Mouse (Mus musculus): ENCODE measurements around the gene Ten1.

Ten1 gene

DNA sequence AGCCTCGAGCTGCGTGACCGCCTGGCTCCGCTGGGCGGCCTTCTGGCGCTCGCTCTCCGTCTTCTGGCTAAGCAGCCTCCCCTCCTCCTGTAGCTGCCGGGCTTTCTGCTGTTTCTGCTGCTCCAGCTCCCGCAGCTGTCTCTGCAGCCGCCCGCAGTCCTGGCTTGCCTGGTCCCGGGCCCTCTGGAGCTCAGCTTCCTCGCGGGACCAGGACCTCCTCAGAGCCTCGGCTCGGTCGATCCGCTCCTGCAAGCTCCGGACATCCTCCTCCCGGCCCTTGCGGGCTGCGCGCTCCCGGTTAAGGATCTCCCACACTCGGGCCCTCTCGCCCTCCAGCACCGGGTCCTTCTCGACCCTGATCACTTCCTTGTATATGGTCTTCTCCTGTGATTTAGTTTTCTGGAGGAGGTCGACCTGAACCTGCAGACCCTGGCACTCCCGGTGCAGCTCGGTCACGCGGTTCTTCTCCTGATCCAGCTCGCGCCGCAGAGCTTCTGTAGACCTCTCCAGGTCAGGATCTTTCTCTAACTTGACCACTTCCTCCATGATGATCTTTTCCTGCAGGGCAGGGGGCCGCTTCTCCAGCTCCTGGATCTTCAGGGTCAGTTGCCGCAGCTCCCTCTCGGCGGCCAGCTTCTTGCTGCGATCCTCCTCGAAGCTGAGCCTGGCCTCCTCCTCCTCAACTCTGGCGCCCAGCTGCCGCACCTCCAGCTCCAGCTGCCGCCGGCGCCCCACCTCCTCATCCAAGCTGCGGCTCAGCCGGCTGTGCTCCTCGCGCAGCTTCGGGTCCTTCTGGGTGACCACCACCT, 23.5 kb downstream of the Ten1 start:
- in situ Hi-C loops (cut with MboI; ENCODE audit: low pct_unique_long_range_greater_than_20kb in 1 of 2, low sequenced_read_pairs in 2 of 2, unreplicated experiment in 1 of 2): loop anchor here (5.0 to 10.0 kb wide), 5 partner anchors 63 to 235 kb away; partner anchors contain the start of genes Exoc7 (in 1 of the 2) and Galr2 (in 1 of the 2)

- in situ Hi-C loops (cut with MboI; ENCODE audit: low pct_unique_long_range_greater_than_20kb in 1 of 2, low sequenced_read_pairs in 2 of 2, unreplicated experiment in 1 of 2): loop anchor here (5.0 to 10.0 kb wide), 5 partner anchors 62 to 235 kb away; partner anchors contain the start of genes Exoc7 (in 1 of the 2) and Galr2 (in 1 of the 2)
Measured at GRCm38 (mm10) chr11:116222740-116223059, 24.0 kb downstream of the Ten1 start.

DNA sequence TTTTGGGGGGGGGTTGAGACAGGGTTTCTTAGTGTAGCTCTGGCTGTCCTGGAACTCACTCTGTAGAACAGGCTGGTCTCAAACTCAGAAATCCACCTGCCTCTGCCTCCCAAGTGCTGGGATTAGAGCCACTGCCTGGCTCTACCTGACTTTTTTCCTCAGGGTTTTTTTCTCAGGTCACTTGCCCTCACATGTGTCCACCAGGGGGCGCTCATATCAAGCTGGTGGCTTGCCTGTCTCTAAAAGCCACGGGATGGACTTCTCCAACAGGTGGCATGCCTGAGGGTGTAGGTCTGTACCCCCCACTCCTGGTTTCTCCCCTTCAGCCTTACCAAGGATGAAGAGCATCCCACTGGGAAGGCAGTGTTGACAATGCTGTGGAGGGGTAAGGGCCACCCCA, 27.8 kb downstream of the Ten1 start:
- in situ Hi-C loops (cut with MboI; ENCODE audit: low pct_unique_long_range_greater_than_20kb in 1 of 2, low sequenced_read_pairs in 2 of 2, unreplicated experiment in 1 of 2): loop anchor here in 1 of 2 experiments (10.0 kb wide), 2 partner anchors 58 to 228 kb away; partner anchors contain the start of gene Galr2

GRCm38 (mm10) chr11:116228699-116229098, 30.0 kb downstream of the Ten1 start:
- in situ Hi-C loops (cut with MboI; ENCODE audit: low pct_unique_long_range_greater_than_20kb in 1 of 2, low sequenced_read_pairs in 2 of 2, unreplicated experiment in 1 of 2): loop anchor here in 1 of 2 experiments (10.0 kb wide), 2 partner anchors 56 to 226 kb away; partner anchors contain the start of gene Galr2

DNA sequence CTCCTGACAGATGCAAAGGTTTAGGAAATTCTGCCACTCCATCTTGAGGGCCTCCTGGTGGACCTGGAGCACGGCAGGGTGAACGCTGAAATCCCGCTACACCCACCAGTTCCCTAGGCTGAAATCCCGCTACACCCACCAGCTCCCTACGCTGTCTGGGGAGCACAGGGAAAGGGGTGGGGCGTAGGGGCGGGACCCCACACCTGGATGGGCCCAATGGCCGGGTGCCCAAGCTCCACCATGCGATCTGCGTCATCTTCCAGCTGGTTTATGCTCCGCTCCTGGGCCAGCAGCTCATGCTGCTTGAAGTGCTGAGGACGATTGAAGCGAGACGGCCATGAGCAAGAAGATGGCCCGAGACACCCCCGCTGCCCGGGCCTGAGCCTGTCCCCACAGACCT, 33.8 kb downstream of the Ten1 start:
- in situ Hi-C loops (cut with MboI; ENCODE audit: low pct_unique_long_range_greater_than_20kb in 1 of 2, low sequenced_read_pairs in 2 of 2, unreplicated experiment in 1 of 2): no loop called here

DNA sequence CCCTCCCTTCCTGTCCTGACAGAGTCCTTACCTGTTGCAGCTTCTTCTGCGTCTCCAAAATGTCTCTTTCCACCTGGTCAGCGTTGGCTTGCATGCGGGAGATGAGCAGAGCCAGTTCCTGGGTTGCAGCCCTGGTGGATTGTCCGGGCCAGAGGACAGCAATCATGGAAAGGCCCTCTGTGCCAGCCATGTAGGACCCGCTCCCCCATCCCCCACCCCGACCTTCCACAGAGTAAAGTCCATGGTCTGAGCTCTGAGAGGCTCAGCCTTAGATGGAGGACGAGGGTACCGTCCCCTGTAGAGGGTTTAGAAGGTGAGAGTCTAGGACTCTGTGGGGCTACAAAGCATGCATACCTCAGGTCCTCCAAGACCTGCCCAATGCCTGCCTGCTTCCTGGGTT, 36.2 kb downstream of the Ten1 start:
- in situ Hi-C loops (cut with MboI; ENCODE audit: low pct_unique_long_range_greater_than_20kb in 1 of 2, low sequenced_read_pairs in 2 of 2, unreplicated experiment in 1 of 2): no loop called here

DNA sequence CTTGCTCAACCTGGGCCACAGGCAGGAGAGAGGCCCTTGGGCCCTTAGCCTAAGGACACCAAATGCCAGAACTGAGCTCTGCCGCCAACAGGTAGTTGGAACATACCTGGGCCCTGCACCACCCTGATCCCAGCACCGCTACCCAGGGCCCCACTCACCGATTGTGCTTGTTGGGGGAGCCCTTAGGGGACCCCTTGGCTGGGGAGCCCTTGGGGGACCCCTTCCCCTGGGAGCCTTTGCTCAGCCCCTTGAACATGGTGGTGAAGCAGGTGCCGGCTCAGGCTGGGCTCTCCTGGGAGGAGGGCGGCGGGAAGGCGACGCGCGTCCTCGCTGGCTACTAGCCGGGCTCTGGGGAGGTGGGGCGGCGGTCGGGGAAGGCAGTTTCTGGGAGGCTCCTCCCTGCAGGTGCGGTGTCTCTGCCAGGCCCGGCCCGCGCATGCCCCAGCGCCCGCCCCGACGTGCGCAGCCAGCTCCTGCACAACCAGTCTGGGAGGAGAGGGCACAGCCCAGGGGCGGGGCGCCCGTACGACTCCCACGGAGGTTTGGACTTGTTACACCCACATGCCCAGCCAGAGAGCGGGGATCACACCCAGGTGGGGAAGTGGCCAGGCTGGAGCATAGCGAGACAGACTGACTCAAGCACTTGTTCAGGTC, 39.2 kb downstream of the Ten1 start, which contains the start of gene Evpl:
TSS of gene Evpl (minus strand) at position 336 of the 654 bp plus-strand sequence.
- in situ Hi-C loops (cut with MboI; ENCODE audit: low pct_unique_long_range_greater_than_20kb in 1 of 2, low sequenced_read_pairs in 2 of 2, unreplicated experiment in 1 of 2): no loop called here

- in situ Hi-C loops (cut with MboI; ENCODE audit: low pct_unique_long_range_greater_than_20kb in 1 of 2, low sequenced_read_pairs in 2 of 2, unreplicated experiment in 1 of 2): no loop called here
Measured at GRCm38 (mm10) chr11:116239797-116240196, 41.1 kb downstream of the Ten1 start.

DNA sequence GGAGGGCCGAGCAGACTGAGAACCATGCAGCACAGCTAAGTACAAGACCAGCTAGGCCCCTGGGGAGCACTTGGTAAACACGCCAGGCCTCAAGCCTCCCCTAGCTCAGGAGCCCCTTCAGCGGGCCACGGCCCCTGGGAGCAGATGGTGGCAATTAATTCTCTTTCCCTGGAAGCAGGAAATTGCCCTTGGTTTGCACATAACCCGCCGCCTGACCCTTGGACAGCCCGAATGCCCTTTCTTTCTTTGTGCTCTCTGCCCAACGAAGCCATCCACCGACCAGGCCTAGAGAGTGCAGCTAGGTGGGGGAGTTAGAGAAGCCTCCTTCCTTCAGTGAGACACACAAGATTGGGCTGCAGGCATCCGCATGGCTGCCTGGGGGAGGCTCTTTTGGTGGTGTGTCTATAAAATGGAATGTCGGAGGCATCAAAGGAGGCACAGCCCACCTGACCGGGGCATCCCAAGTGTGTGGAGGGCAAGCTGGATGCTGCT, 43.1 kb downstream of the Ten1 start:
- in situ Hi-C loops (cut with MboI; ENCODE audit: low pct_unique_long_range_greater_than_20kb in 1 of 2, low sequenced_read_pairs in 2 of 2, unreplicated experiment in 1 of 2): no loop called here

DNA sequence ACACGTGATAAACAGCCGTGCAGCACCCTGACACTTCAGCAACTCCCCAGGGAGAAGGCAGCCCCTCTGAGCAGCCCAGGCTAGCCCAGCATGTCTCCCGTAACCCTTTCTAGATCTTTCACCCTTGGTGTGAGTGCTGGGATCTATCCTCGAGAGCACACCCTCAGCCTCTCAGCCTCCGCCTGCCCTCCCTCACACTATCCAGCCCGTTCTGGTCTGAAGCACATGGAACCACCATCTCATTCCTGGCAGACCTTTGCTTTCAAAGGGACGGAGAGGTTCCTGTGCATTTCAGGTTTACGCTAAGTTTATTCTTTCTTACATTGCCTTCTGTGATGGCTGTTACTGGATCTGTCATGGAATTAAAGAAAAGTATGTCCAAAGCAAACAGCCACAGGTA, 45.9 kb downstream of the Ten1 start:
- in situ Hi-C loops (cut with MboI; ENCODE audit: low pct_unique_long_range_greater_than_20kb in 1 of 2, low sequenced_read_pairs in 2 of 2, unreplicated experiment in 1 of 2): no loop called here

DNA sequence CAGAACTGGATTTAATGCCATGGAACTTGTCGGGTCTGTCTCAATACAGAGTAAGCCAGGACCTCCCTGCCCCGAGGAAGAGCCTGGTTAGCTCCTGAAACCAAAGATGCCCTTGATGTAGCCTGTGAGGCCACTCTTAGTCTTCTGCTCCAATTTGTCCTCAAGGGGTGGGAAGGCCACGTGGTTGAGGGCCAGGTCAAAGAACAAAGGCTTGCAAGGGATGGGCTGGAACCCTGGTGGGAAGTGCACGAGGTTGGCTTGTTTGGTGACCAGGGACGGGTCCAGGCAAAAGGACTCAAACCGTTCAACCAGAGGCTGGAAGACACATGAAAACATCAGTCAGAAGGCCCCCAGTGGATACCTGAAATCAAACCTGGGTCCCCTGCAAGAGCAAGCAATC, 47.0 kb downstream of the Ten1 start:
- in situ Hi-C loops (cut with MboI; ENCODE audit: low pct_unique_long_range_greater_than_20kb in 1 of 2, low sequenced_read_pairs in 2 of 2, unreplicated experiment in 1 of 2): no loop called here

GRCm38 (mm10) chr11:116247502-116248222, 49.0 kb downstream of the Ten1 start:
- in situ Hi-C loops (cut with MboI; ENCODE audit: low pct_unique_long_range_greater_than_20kb in 1 of 2, low sequenced_read_pairs in 2 of 2, unreplicated experiment in 1 of 2): no loop called here

GRCm38 (mm10) chr11:116250898-116251297, 52.2 kb downstream of the Ten1 start:
- in situ Hi-C loops (cut with MboI; ENCODE audit: low pct_unique_long_range_greater_than_20kb in 1 of 2, low sequenced_read_pairs in 2 of 2, unreplicated experiment in 1 of 2): no loop called here

DNA sequence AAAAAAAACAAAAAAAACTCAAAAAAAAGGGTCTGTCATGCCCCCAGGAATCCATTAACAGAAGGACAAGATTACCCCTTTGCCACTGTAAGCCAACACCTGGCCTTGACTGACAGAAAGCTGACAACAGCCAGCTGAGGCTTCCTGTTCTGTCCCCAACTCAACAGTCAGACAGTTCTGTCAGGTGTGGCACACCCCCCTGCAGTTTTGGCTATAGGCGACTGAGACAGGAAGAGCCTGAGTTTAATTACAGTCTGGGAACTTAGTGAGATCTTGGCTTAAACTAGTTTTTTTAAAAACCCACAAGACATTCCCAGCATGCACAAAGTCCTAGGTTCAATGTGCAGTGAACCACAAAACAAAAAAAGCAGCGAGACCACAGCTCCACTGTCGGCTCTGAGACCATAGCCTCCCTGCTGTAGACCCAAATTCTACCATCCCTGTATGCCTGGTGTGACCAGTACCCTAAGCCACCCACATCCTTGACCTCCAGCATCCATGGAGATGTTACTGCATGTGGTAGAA, 54.5 kb downstream of the Ten1 start:
- in situ Hi-C loops (cut with MboI; ENCODE audit: low pct_unique_long_range_greater_than_20kb in 1 of 2, low sequenced_read_pairs in 2 of 2, unreplicated experiment in 1 of 2): no loop called here

DNA sequence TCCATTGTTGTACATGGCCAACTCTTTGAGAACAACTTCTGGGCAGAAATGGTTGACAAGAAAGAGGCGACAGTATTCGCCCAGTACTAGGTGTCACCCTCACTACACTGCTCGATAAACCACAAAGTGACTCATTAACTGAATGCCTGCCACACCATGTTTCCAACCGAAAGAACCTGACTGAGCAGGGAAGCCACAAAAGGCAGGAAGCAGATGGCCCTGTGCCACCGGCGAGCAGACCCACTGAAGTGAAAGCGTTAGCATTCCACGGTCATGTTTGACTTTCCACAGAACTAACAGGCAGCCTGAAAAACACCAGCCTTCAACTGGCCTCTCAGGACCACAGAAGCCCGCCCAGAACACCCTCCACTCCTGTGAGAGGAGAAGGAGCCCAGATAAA, 56.0 kb downstream of the Ten1 start:
- in situ Hi-C loops (cut with MboI; ENCODE audit: low pct_unique_long_range_greater_than_20kb in 1 of 2, low sequenced_read_pairs in 2 of 2, unreplicated experiment in 1 of 2): no loop called here

GRCm38 (mm10) chr11:116255090-116255981, 56.7 kb downstream of the Ten1 start:
- in situ Hi-C loops (cut with MboI; ENCODE audit: low pct_unique_long_range_greater_than_20kb in 1 of 2, low sequenced_read_pairs in 2 of 2, unreplicated experiment in 1 of 2): no loop called here

GRCm38 (mm10) chr11:116255982-116256675, 57.5 kb downstream of the Ten1 start:
- in situ Hi-C loops (cut with MboI; ENCODE audit: low pct_unique_long_range_greater_than_20kb in 1 of 2, low sequenced_read_pairs in 2 of 2, unreplicated experiment in 1 of 2): no loop called here

Measured in mouse embryonic stem cell (cell line).